Mouse (Mus musculus) MEL (cell line): ENCODE results near the gene Gad1. TPM values are rescaled to one million over a fixed set of nuclear protein-coding genes. Genes with fewer than 3 reads are reported as not detected.

Experiments used
- DNase-seq: peaks from one replicate; pipeline ENCODE4 v3.0.0; 2011; ENCODE audit warnings: low read depth, low spot score
- H3K27ac ChIP-seq: 2 replicates; pipeline ENCODE4 v1.5.1; 2012; ENCODE audit warnings: low read depth, mild to moderate bottlenecking, control low read depth, low read length, moderate library complexity; ENCODE audit not compliant: control insufficient read depth
- H3K27me3 ChIP-seq, 2 experiments: fragments of 150-350 bp in 1 of 2; sonication (generic) in 1 of 2; 2 replicates each; pipeline ENCODE4 v1.6.1; 2012; ENCODE audit warnings: low read length in 2 of 2, mild to moderate bottlenecking in 2 of 2, improper control_type of control experiment in 1 of 2, moderate library complexity in 1 of 2; ENCODE audit not compliant: insufficient read depth in 2 of 2, control insufficient read depth in 1 of 2
- H3K36me3 ChIP-seq, 2 experiments: 2 replicates each; pipeline ENCODE4 v1.6.1; 2012 to 2014; ENCODE audit warnings: low read length in 2 of 2, improper control_type of control experiment in 1 of 2, inconsistent platforms in 1 of 2, mild to moderate bottlenecking in 1 of 2; ENCODE audit not compliant: insufficient read depth in 2 of 2, control insufficient read depth in 1 of 2
- H3K4me1 ChIP-seq, 2 experiments: fragments of 150-350 bp in 1 of 2; sonication (generic) in 1 of 2; 2 replicates each; pipeline ENCODE4 v1.6.1; 2012; ENCODE audit warnings: low read length in 2 of 2, improper control_type of control experiment in 1 of 2, mild to moderate bottlenecking in 1 of 2; ENCODE audit not compliant: insufficient read depth in 2 of 2, control insufficient read depth in 1 of 2
- H3K4me3 ChIP-seq, 2 experiments: fragments of 150-350 bp in 1 of 2; sonication (generic) in 1 of 2; 2 replicates each; pipeline ENCODE4 v1.5.1; 2012; ENCODE audit warnings: low read depth in 2 of 2, low read length in 2 of 2, mild to moderate bottlenecking in 2 of 2, moderate library complexity in 2 of 2, control low read depth in 1 of 2, improper control_type of control experiment in 1 of 2; ENCODE audit not compliant: control insufficient read depth in 1 of 2, insufficient read depth in 1 of 2
- H3K79me2 ChIP-seq: 2 replicates; pipeline ENCODE4 v1.6.1; 2012; ENCODE audit warnings: mild to moderate bottlenecking, low read length, moderate library complexity; ENCODE audit not compliant: control insufficient read depth, poor library complexity, insufficient read depth
- H3K9ac ChIP-seq: 2 replicates; pipeline ENCODE4 v1.6.1; 2012; ENCODE audit warnings: low read depth, mild to moderate bottlenecking, control low read depth, low read length, moderate library complexity; ENCODE audit not compliant: control insufficient read depth, poor library complexity, severe bottlenecking
- H3K9me3 ChIP-seq: fragments of 150-350 bp; sonication (generic); replicated peaks from 2 replicates; pipeline ENCODE4 v1.6.1; 2012; ENCODE audit warnings: mild to moderate bottlenecking, low read length, improper control_type of control experiment, moderate library complexity; ENCODE audit not compliant: insufficient read depth
- CHD1 ChIP-seq: IDR thresholded peaks from 2 replicates; pipeline ENCODE4 v1.6.1; 2012; ENCODE audit warnings: low read depth, mild to moderate bottlenecking, inconsistent platforms, low read length, improper control_type of control experiment
- CTCF ChIP-seq, 3 experiments: IDR thresholded peaks in 2 of 3; conservative IDR thresholded peaks in 1 of 3; 2 replicates each; pipeline ENCODE4 v1.5.1; 2011 to 2012; ENCODE audit warnings: low read length in 3 of 3, low read depth in 2 of 3, mild to moderate bottlenecking in 2 of 3, improper control_type of control experiment in 1 of 3, inconsistent platforms in 1 of 3, mixed read lengths in 1 of 3, moderate library complexity in 1 of 3; ENCODE audit not compliant: control insufficient read depth in 1 of 3, insufficient read depth in 1 of 3, poor library complexity in 1 of 3, severe bottlenecking in 1 of 3
- E2F4 ChIP-seq: IDR thresholded peaks from 2 replicates; pipeline ENCODE4 v1.6.1; 2011; ENCODE audit warnings: low read depth, low read length, improper control_type of control experiment, borderline replicate concordance
- ELF1 ChIP-seq: IDR thresholded peaks from 2 replicates; pipeline ENCODE4 v1.6.1; 2014; ENCODE audit warnings: low read depth, mild to moderate bottlenecking, inconsistent platforms, low read length, improper control_type of control experiment, moderate library complexity
- EP300 ChIP-seq, 2 experiments: IDR thresholded peaks; 2 replicates each; pipeline ENCODE4 v1.6.1; 2011; ENCODE audit warnings: improper control_type of control experiment in 2 of 2, low read length in 2 of 2, low read depth in 1 of 2, mild to moderate bottlenecking in 1 of 2
- GATA1 ChIP-seq: IDR thresholded peaks from 2 replicates; pipeline ENCODE4 v1.6.1; 2011; ENCODE audit warnings: low read depth, low read length, improper control_type of control experiment
- HCFC1 ChIP-seq: IDR thresholded peaks from 2 replicates; pipeline ENCODE4 v1.6.1; 2012; ENCODE audit warnings: low read depth, mild to moderate bottlenecking, inconsistent platforms, low read length, improper control_type of control experiment, moderate library complexity
- JUND ChIP-seq: IDR thresholded peaks from 2 replicates; pipeline ENCODE4 v1.6.1; 2011; ENCODE audit warnings: low read depth, mild to moderate bottlenecking, improper control_type of control experiment, low read length
- MAX ChIP-seq: IDR thresholded peaks from 2 replicates; pipeline ENCODE4 v1.6.1; 2011; ENCODE audit warnings: low read length, improper control_type of control experiment
- MEF2A ChIP-seq: IDR thresholded peaks from 2 replicates; pipeline ENCODE4 v1.6.1; 2014; ENCODE audit warnings: low read depth, mild to moderate bottlenecking, inconsistent platforms, low read length, improper control_type of control experiment; ENCODE audit not compliant: poor library complexity, insufficient replicate concordance, severe bottlenecking; ENCODE audit errors: extremely low read depth
- MXI1 ChIP-seq: IDR thresholded peaks from 2 replicates; pipeline ENCODE4 v1.6.1; 2011; ENCODE audit warnings: mild to moderate bottlenecking, low read depth, low read length, improper control_type of control experiment
- MYB ChIP-seq: IDR thresholded peaks from 2 replicates; pipeline ENCODE4 v1.6.1; 2011; ENCODE audit warnings: mild to moderate bottlenecking, low read depth, low read length, improper control_type of control experiment
- NELFE ChIP-seq: IDR thresholded peaks from 2 replicates; pipeline ENCODE4 v1.6.1; 2011; ENCODE audit warnings: low read depth, low read length, improper control_type of control experiment
- POLR2A ChIP-seq, 2 experiments: IDR thresholded peaks; 2 replicates each; pipeline ENCODE4 v1.6.1; 2011 to 2012; ENCODE audit warnings: low read length in 2 of 2, mild to moderate bottlenecking in 2 of 2, control low read depth in 1 of 2, improper control_type of control experiment in 1 of 2, low read depth in 1 of 2, moderate library complexity in 1 of 2; ENCODE audit not compliant: control insufficient read depth in 1 of 2, insufficient read depth in 1 of 2, poor library complexity in 1 of 2
- POLR2AphosphoS2 ChIP-seq: IDR thresholded peaks from 2 replicates; pipeline ENCODE4 v1.6.1; 2011; ENCODE audit warnings: low read length, improper control_type of control experiment
- POLR2AphosphoS5 ChIP-seq: IDR thresholded peaks from 2 replicates; pipeline ENCODE4 v1.6.1; 2012; ENCODE audit warnings: low read depth, borderline replicate concordance, mild to moderate bottlenecking, inconsistent platforms, low read length, moderate library complexity, mixed read lengths
- RCOR1 ChIP-seq: IDR thresholded peaks from 2 replicates; pipeline ENCODE4 v1.6.1; 2012; ENCODE audit warnings: low read depth, mild to moderate bottlenecking, inconsistent platforms, low read length, improper control_type of control experiment
- SMC3 ChIP-seq: IDR thresholded peaks from 2 replicates; pipeline ENCODE4 v1.6.1; 2011; ENCODE audit warnings: low read depth, low read length, improper control_type of control experiment
- UBTF ChIP-seq: IDR thresholded peaks from 2 replicates; pipeline ENCODE4 v1.6.1; 2012; ENCODE audit warnings: low read depth, mild to moderate bottlenecking, inconsistent platforms, low read length, improper control_type of control experiment, moderate library complexity, borderline replicate concordance; ENCODE audit not compliant: insufficient read depth
- USF1 ChIP-seq: IDR thresholded peaks from 2 replicates; pipeline ENCODE4 v1.6.1; 2014; ENCODE audit warnings: low read depth, mild to moderate bottlenecking, inconsistent platforms, low read length, improper control_type of control experiment, moderate library complexity
- USF2 ChIP-seq, 2 experiments: IDR thresholded peaks; 2 replicates each; pipeline ENCODE4 v1.6.1; 2011 to 2012; ENCODE audit warnings: improper control_type of control experiment in 2 of 2, low read length in 2 of 2, borderline replicate concordance in 1 of 2, inconsistent platforms in 1 of 2, low read depth in 1 of 2, mild to moderate bottlenecking in 1 of 2; ENCODE audit not compliant: insufficient read depth in 1 of 2
- ZC3H11A ChIP-seq: IDR thresholded peaks from 2 replicates; pipeline ENCODE4 v1.6.1; 2012; ENCODE audit warnings: low read depth, mild to moderate bottlenecking, inconsistent platforms, low read length, improper control_type of control experiment
- ZKSCAN1 ChIP-seq: IDR thresholded peaks from 2 replicates; pipeline ENCODE4 v1.6.1; 2012; ENCODE audit warnings: low read depth, mild to moderate bottlenecking, inconsistent platforms, low read length, improper control_type of control experiment, moderate library complexity
- ZMIZ1 ChIP-seq: IDR thresholded peaks from 2 replicates; pipeline ENCODE4 v1.6.1; 2012; ENCODE audit warnings: low read depth, mild to moderate bottlenecking, inconsistent platforms, low read length, improper control_type of control experiment, moderate library complexity
- ZNF384 ChIP-seq: IDR thresholded peaks from 2 replicates; pipeline ENCODE4 v1.6.1; 2012; ENCODE audit warnings: low read depth, mild to moderate bottlenecking, inconsistent platforms, low read length, improper control_type of control experiment
- polyA plus RNA-seq, 2 experiments: library from polyadenylated mRNA; stranded (reverse) in 1 of 2; unstranded in 1 of 2; fragments of >175 nt in 1 of 2; fragments of >200 nt in 1 of 2; gene quantifications; 2 replicates each; pipeline versions ENCODE4 v1.2.1 to v1.2.4; 2012; ENCODE audit warnings: low replicate concordance in 2 of 2, low read depth in 1 of 2; ENCODE audit not compliant: insufficient read length in 2 of 2, insufficient read depth in 1 of 2, missing spikeins in 1 of 2
- total RNA-seq: library from RNA; depleted of rRNA; stranded (reverse); fragments of 300-350 nt; gene quantifications from 2 replicates; pipeline ENCODE4 v1.2.3, GENCODE M21; 2012

Gene Gad1
- total and polyA plus RNA-seq, 3 experiments = not detected

DNA sequence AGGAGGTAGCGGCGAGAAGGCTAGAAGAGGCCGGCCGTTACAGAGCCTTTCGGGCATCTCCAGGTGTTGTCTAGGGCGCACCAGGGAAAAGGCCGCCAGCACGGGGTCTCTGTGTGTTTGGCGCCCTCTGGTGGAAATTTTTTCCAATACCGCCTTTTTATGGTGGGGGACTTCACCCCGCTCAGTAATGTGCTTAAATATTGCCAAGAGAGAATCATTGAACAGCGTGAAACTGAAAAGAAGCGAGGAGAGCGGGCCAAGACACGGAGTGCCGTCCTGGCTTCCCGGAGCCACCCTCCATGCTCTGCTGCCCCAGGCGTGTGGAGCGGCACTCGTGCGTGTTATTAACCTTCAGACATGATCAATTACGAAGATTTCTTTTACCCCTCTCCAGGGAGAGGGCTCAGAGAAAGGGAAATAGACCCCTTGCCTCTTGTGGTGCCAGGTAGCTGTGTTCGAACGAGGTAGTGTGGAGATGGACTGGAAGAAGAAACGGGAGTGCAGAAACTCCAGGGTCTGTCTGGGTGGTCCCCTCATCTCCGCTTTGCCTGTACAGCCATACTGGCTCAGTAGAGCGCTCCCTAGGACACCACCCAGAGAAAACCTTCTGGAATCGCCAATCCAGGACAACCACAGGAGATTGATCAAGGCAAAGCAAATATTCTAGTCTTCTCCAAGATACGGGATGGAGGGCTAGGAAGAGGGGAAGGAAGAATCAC, 8.4 kb downstream of the Gad1 start:
- no peak overlapping the region for H3K4me3 ChIP-seq
- no peak for TF ChIP-seq ZMIZ1
- TF ChIP-seq UBTF = no peak
- peak in 2 of 3 experiments; percentile 1 to 42; a peak in 2 of 6 replicates for TF ChIP-seq CTCF (IDR thresholded peaks at IDR 0.05 in 2 of 3, conservative IDR thresholded peaks at IDR 0.05 in 1 of 3; ENCODE audit: control insufficient read depth in 1 of 3, insufficient read depth in 1 of 3, low read depth in 2 of 3, low read length in 3 of 3, poor library complexity in 1 of 3, severe bottlenecking in 1 of 3)
- no peak for TF ChIP-seq HCFC1
- TF ChIP-seq JUND = no peak
- TF ChIP-seq MXI1 = no peak
- TF ChIP-seq MYB = no peak
- no peak for TF ChIP-seq EP300 (IDR thresholded peaks at IDR 0.05; ENCODE audit: low read depth in 1 of 2, low read length in 2 of 2)
- TF ChIP-seq, all 39 proteins: peak for 1
- Histone ChIP-seq H3K27me3 (no peaks in the 10 kb centered on the region), H3K9me3 (no peaks in the 10 kb centered on the region), H3K79me2 (no peaks in the 10 kb centered on the region), H3K4me1 (no peaks in the 10 kb centered on the region), H3K27ac (no peak overlapping the region), H3K9ac (no peak overlapping the region), H3K36me3 (no peaks in the 10 kb centered on the region)
- DNase-seq = no peak

DNA sequence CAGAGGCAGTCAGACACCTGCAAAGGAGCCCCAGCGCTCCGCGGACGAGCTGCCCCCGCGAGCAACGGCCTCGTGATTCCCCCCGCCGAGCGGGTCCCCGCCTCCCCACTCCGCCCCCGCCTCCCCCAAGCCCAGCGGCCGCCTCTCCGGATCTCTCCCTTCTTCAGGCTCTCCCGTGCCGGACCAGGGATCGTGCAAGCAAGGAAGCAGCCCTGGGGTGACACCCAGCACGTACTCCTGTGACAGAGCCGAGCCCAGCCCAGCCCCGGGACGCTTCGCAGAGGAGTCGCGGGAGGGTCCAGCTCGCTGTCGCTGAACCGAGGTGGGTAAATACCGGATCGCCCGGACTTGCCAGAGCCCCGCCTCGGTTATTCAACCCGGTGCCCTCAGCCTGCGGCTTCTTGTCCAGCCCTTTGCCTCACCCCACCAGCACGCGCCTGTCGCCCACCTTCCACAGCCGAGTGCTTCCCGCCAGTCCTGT, 9.2 kb downstream of the Gad1 start:
- no peak overlapping the region for H3K9ac ChIP-seq
- TF ChIP-seq MEF2A (no peak), ZMIZ1 (no peak), SMC3 (no peak)
- TF ChIP-seq, all 39 proteins: peak for 0
- no peak for DNase-seq
- no peaks in the 10 kb centered on the region for H3K36me3 ChIP-seq
- no peak overlapping the region for H3K4me3 ChIP-seq
- H3K27me3 ChIP-seq = no peaks in the 10 kb centered on the region
- no peaks in the 10 kb centered on the region for H3K9me3 ChIP-seq
- H3K4me1 ChIP-seq = no peaks in the 10 kb centered on the region
- H3K27ac ChIP-seq = no peak overlapping the region
- no peaks in the 10 kb centered on the region for H3K79me2 ChIP-seq

DNA sequence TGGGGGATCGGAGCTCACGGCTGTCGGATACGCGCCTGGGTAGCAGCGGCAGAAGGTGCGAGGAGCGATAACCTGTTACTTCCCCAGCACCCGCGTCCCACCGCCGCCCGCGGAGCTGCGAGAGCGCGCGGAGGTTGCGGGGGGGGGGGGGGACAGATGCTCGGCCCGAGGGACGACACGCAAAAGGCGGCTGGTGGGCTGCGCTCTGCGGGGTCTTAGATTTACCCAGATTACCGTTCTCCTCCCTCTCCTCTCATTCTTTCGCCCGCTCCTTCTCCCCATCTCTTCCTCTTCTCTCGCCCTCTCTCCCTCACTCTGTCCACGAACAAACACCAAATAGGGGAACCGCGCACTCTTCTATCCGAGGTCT, 9.7 kb downstream of the Gad1 start:
- Histone ChIP-seq H3K79me2 (no peaks in the 10 kb centered on the region), H3K9me3 (no peaks in the 10 kb centered on the region), H3K27ac (no peak overlapping the region), H3K9ac (no peak overlapping the region), H3K4me1 (no peaks in the 10 kb centered on the region), H3K4me3 (no peak overlapping the region), H3K27me3 (no peaks in the 10 kb centered on the region), H3K36me3 (no peaks in the 10 kb centered on the region)
- DNase-seq = no peak
- TF ChIP-seq CHD1 (no peak), USF2 (IDR thresholded peaks at IDR 0.05; ENCODE audit: borderline replicate concordance in 1 of 2, insufficient read depth in 1 of 2, low read depth in 1 of 2, low read length in 2 of 2) (no peak), CTCF (IDR thresholded peaks at IDR 0.05 in 2 of 3, conservative IDR thresholded peaks at IDR 0.05 in 1 of 3; ENCODE audit: control insufficient read depth in 1 of 3, insufficient read depth in 1 of 3, low read depth in 2 of 3, low read length in 3 of 3, poor library complexity in 1 of 3, severe bottlenecking in 1 of 3) (no peak), E2F4 (no peak), MAX (no peak), POLR2AphosphoS5 (no peak), POLR2A (IDR thresholded peaks at IDR 0.05; ENCODE audit: control insufficient read depth in 1 of 2, insufficient read depth in 1 of 2, low read depth in 1 of 2, low read length in 2 of 2, poor library complexity in 1 of 2) (no peak), RCOR1 (no peak), GATA1 (no peak), ELF1 (no peak), ZKSCAN1 (no peak), ZC3H11A (no peak), ZNF384 (no peak), NELFE (no peak), POLR2AphosphoS2 (no peak), USF1 (no peak)
